Mouse (Mus musculus) left cerebral cortex, adult 8-10 months (tissue): ENCODE data around the gene Aff1. TPM values are rescaled to one million over a fixed set of nuclear protein-coding genes. Genes with fewer than 3 reads are reported as not detected.

Experiments
- DNase-seq, 2 experiments: peaks; one replicate each; pipeline ENCODE4 v3.0.0; 2022; ENCODE audit warnings: low spot score in 2 of 2
- total RNA-seq, 4 experiments: library from RNA; stranded (reverse); gene quantifications; 2 replicates each; pipeline ENCODE4 v1.2.4; 2022

The Aff1 gene
- total RNA-seq, 4 experiments from 2014 or later = 14.5 to 17.8 (median 15.7) TPM

DNA sequence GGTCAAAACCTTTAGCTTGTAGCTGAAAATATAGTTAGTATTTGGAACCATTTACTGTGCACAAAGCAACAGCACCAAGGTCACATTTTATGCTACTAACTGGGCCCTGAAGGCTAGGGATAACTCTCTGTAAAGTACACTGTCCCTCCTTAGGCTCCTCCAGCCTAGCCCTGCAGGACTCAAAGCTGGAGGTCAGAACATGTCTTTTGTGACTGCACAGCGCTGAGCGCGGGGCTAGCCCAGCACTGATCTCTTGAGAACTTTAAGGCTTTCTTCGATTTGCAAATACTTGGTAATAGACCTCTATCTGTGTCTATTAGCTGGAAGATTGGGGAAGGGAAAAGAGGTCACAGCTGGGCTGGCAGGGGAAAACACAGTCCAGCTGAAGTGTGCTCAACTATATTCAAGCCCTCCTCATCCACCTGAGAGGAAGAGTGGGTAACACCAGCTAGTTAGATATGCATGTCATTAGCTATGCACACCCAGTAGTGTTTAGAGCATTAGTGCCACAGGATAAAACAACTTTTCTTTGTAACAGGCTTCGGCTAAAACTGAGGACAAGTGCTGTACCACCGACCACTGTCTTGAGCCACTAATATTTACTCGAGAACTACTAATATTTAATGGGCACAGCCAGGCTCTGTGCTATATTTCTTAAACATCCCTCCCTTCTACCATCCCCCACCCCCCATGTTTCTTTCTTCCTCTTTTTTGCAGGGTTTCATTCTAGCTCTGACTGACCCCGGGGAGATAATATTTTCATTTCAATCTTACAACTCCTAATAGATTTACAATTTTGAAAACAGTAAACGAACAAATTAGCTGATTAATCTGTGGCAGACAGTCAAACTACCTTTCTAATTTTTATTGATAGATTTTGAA lies 33.3 kb downstream of the Aff1 start:
- DNase-seq = no peak

DNA sequence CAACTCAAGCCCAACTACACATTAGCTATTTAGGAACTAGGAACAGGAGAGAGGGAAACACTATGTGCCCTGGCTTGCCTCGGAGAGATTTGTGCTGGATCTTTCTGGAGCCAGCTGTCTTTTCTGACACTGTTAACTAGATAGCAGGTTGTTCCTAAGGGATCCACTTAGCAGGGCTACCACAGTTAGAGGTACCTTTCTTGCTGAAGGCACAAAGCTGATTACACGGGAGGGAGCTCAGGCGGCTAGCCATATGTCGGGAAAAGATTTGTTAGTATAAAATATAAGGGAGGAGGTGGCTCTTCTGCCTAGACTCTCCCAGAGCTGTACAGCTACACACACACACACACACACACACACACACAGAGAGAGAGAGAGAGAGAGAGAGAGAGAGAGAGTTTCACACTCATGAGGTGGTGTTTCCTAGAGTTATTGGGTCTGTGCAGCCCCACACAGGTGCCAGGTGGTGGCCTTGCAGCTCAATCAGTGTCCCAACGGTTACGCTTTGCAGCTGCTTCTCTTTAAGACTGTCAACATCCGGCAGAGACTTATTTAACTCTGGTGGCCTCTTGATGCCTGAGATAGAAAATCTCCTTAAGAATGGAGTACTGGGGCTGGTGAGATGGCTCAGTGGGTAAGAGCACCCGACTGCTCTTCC lies 34.2 kb downstream of the Aff1 start:
- no peak for DNase-seq

DNA sequence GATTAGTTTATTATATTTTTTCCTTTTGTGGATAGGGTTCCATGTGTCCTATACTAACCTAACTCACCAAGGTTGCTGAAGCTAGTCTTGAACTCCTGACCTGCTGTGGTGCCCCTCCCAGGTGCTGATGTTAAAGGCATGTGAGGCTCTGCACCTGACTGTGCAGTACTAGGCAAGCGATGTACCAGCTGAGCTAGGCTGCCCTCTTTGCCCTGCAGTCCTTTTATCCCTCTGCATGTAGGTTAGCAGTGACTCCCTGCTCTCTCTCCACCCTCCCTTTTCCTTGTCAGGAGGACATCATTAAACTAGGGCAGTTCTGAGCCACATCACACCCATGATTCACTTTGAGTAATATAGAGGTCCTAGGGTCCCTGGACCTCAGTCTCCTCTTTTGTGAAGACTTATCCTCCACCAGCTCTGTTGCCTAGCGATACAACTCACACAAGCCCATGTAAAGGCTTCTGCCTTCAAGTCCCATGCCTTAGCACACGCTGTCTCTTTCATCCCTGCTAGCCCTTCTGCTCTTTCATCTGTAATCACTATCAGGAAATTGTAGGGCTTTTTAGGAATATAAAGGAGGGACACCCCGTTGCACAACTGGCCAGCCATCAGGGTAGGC lies 35.7 kb downstream of the Aff1 start:
- DNase-seq = no peak

DNA sequence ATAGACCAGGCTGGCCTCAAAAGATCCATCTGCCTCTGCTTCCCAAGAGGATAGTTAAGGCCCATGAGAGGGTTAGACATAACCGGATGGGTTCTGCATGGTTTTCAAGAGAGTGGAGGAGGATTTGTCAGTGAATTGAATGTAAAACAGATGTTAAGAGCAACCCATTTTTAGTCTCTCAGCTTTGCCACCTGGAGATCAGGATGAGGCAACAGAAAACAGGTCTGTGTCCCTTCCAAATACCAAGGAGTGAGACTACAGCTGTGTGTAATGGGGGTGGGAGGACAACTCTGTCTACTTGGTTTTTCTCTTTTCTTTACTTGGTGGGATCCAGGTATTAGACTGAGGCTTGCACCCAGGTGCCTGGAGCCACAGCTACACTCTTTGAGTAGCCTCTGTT lies 37.1 kb downstream of the Aff1 start:
- no peak for DNase-seq

- no peak for DNase-seq
Observed at GRCm38 (mm10) chr5:103730142-103730541, 38.0 kb downstream of the Aff1 start.

DNA sequence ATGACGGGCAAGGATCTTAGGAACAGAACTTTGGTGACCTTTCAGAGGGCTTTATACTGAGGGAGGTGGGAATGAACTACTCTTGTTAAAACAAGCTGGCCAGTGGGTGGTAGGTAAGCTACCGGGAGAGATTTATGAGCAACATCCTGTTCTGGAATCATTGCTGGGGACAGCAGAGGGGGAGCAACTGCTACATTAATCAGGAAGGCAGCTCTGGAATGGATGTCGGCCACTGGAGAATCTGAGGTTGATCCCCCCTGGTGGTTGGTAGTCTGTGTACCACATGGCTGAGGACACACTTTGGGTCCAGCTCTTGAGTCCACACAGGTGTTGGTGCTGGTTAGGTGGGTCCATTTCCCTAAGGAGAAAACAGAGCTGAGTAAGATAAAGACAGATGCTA lies 38.6 kb downstream of the Aff1 start:
- no peak for DNase-seq

GRCm38 (mm10) chr5:103732581-103732980 lies 40.4 kb downstream of the Aff1 start:
- no peak for DNase-seq

DNA sequence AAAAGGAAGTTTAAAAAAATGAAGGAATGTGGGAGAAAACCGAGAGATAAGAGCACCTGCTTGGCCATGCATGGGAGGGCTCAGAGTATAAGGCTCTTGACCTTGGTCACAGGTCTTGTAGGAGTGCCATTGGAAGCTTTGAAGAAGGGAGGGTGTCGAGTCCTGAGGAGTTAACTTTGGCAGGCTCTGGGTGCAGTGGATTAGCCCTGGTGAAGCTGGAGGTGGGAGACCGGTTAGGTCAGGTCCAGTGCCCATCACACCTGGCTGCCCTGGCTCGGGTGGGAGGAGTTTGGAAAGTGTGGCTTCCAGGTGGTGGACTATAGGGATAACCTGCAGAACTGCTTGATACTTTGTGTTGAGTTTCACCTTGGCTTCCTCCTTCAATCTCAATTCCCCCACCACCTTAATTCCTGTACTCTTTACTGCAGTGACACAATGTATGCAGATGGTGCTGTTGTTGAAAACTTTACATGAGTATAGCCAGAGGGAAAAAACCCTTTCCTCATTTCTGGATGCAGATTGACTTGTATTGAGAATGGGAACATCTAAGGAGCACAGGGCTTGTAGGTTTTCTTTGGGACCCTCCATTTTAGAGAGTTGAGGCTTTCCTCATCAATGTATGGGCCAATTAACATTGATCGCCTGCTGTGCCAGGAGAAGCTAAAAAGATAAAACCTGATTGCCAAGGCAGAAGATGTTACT lies 43.4 kb downstream of the Aff1 start:
- no peak for DNase-seq

GRCm38 (mm10) chr5:103736553-103737207 lies 44.5 kb downstream of the Aff1 start:
- no peak for DNase-seq

- no peak for DNase-seq
Observed at GRCm38 (mm10) chr5:103737208-103738066, 45.3 kb downstream of the Aff1 start.

DNA sequence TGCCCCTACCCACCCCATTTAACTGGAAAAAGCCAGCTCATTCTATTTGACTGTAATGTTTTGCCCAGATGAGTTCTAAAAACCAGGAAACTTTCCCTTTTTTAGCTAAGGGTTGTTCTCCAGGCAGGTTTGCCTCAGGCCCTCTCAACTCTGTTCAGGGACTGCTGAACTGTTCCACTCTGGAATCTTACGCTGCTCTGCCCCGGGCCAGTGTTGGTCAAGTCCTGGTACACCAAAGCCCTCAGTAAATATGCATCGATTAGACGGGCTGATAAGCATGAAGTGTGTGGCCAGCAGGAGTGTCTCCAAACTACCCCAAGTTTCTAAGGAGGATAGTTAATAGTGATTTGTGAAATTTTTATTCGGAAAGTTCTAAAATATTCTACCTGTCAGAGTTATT lies 46.3 kb downstream of the Aff1 start:
- no peak for DNase-seq

DNA sequence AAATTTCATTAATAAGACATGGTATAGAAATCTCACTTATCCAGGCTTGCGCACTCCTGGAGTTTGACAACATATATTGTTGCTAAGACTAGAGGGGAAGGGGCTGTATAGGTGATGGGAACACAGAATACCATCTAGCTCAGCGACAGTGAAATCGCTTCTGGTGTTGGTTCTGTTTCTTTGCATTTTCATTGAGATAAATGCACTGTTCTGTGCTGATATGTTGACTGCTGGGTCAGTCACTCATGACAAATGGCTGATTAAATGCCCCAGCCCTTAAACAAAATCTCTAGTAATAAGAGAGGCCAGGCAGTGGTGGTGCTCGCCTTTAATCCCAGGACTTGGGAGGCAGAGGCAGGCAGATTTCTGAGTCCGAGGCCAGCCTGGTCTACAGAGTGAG lies 47.0 kb downstream of the Aff1 start:
- no peak for DNase-seq

- DNase-seq = no peak
Observed at GRCm38 (mm10) chr5:103740093-103740902, 48.1 kb downstream of the Aff1 start.

GRCm38 (mm10) chr5:103740903-103741246 lies 48.7 kb downstream of the Aff1 start:
- DNase-seq = no peak

DNA sequence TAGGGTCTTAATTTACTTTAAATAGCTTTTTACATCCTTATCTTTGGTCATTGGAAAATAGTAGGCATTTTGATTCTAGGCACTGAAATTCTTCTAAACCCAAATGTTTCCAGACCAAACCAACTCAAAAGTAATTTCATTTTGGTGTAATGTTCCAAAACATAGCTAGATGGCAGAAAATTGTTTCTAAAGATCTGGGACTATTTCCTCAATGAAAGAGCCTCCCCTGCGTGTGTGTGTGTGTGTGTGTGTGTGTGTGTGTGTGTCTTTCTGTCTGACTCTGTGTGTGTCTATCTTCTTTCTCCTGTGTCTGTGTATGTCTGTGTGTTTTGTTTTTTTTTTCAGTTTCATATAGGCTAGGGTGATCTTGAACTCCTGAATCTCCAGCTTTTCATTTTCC lies 49.3 kb downstream of the Aff1 start:
- no peak for DNase-seq

DNA sequence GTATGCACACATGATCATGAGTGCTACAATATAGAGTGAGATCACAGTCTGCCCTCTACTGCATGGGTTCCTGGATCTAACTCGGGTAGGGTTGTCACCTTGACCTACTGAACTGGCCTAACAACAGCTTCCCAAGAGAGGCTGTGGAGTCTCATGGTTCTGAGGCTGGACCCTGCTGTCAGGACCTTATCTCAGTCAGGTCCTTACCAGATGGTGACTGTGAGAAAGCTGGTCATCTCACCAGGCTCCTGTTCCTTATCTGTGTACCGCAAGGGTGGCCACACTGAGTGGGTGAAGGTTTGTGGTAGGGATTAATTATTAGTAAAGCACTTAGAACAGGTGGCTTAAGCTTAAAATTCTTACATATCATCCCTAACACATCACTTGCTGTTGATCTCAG lies 49.8 kb downstream of the Aff1 start:
- no peak for DNase-seq

DNA sequence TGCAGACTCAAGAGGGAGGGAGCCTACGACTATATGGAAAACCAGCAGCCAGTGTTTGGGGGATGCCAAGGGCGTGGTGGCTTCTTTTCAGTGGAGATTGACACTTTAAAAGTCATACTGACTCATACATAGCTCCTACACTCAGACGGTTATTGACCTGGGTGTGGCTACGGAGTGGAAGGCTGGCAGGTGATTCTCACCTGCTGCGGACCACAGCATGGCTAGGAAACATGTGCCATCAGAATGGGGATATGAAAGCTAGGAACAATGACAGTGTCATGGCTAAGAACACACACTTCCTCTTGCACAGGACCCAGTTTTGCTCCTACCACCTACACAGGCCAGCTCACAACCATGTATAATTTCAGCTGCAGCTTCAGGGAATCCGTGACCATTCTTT lies 52.4 kb downstream of the Aff1 start:
- DNase-seq = no peak

DNA sequence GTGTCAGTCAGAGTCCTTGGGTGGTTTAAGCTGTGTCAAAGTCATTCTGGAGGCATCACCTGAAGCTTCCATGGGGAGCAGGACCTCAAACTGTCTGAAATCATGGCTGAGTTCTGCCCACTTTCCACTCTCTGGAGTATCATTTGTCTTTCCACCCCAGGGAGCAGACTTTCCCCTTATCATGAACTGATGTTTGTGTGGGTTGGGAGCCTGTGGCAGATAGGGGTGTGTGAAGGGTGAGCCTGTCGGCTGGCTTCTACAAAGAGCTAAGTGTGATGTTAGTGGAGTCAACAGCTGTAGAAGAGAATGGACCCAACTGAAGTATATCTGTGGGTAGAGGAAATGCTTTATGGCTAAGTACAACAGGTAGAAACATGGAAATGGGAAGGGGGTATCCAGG lies 53.5 kb downstream of the Aff1 start:
- DNase-seq = no peak

- DNase-seq = no peak
Observed at GRCm38 (mm10) chr5:103746561-103747085, 54.4 kb downstream of the Aff1 start.
